Mouse (Mus musculus) small intestine, adult 2 months (tissue): Measurements from ENCODE around the gene Foxo3.

Source experiments
- CTCF ChIP-seq: fragments of 200-500 bp; IDR thresholded peaks from 2 replicates; pipeline ENCODE4 v1.5.1; 2012; ENCODE audit warnings: low read depth, mild to moderate bottlenecking, control low read depth, inconsistent platforms, low read length, moderate library complexity, mixed read lengths; ENCODE audit not compliant: insufficient replicate concordance, insufficient read length; ENCODE audit errors: extremely low read depth
- POLR2A ChIP-seq: fragments of 200-500 bp; IDR thresholded peaks from 2 replicates; pipeline ENCODE4 v1.6.1; 2012; ENCODE audit warnings: low read depth, mild to moderate bottlenecking, control low read depth, inconsistent platforms, low read length, moderate library complexity

DNA sequence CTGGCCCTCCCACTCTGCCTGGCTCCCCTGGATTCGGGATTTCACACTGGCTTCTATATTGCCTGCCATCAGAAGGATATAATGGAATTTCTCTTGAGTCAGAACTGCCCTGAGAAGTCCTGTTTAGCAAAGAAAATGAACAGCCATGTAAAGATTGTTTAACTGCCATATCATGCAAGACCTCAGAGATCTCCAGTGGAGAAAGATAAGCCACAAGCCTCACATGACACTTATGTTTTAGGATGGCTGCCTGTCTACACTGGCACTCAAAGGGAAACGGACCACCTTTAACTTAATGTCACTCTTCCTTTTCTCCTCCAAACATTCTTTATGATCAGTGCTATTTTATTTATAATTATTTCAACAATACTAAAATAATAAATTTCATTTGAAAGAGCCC, 26.6 kb downstream of the Foxo3 start:
- no peak for TF ChIP-seq CTCF
- TF ChIP-seq POLR2A, result no peak
